Mouse (Mus musculus): Measurements from ENCODE around the gene Reps1. TPM values are rescaled to one million over a fixed set of nuclear protein-coding genes. Genes with fewer than 3 reads are reported as not detected.

Gene Reps1
- total RNA-seq (2022): 10 to 100 TPM; 27.7 to 33.2 (median 30.2) TPM

GRCm38 (mm10) chr10:18055696-18056390, at the start of gene Reps1:
Reps1 (plus strand) TSS chr10:18055861.
- DNase-seq (ENCODE audit: low spot score in 2 of 2): no peak

- peak in 1 of 2 experiments; percentile 18 for DNase-seq (ENCODE audit: low spot score in 2 of 2)
These were observed 48.9 kb upstream of the Reps1 start for GRCm38 (mm10) chr10:18006756-18007155.

GRCm38 (mm10) chr10:18007243-18007642, 48.4 kb upstream of the Reps1 start:
- DNase-seq (ENCODE audit: low spot score in 2 of 2): no peak

GRCm38 (mm10) chr10:18008118-18008517, 47.5 kb upstream of the Reps1 start:
- DNase-seq (ENCODE audit: low spot score in 2 of 2): no peak

GRCm38 (mm10) chr10:18009744-18010143, 45.9 kb upstream of the Reps1 start:
- no peak for DNase-seq (ENCODE audit: low spot score in 2 of 2)

GRCm38 (mm10) chr10:18011761-18012160, 43.9 kb upstream of the Reps1 start:
- no peak for DNase-seq (ENCODE audit: low spot score in 2 of 2)

- DNase-seq (ENCODE audit: low spot score in 2 of 2): no peak
These were observed 35.2 kb upstream of the Reps1 start for GRCm38 (mm10) chr10:18020443-18020842.

GRCm38 (mm10) chr10:18020846-18021245, 34.8 kb upstream of the Reps1 start:
- no peak for DNase-seq (ENCODE audit: low spot score in 2 of 2)

GRCm38 (mm10) chr10:18021576-18022311, 33.9 kb upstream of the Reps1 start:
- DNase-seq (ENCODE audit: low spot score in 2 of 2): no peak

GRCm38 (mm10) chr10:18022312-18022711, 33.3 kb upstream of the Reps1 start:
- DNase-seq (ENCODE audit: low spot score in 2 of 2): peak; percentile 16 to 39

GRCm38 (mm10) chr10:18022741-18023347, 32.8 kb upstream of the Reps1 start, which contains the start of gene Abracl:
Abracl (minus strand) TSS chr10:18023288.
- peak; percentile 37 to 38 for DNase-seq (ENCODE audit: low spot score in 2 of 2)

GRCm38 (mm10) chr10:18034408-18034807, 21.3 kb upstream of the Reps1 start:
- DNase-seq (ENCODE audit: low spot score in 2 of 2): no peak

- no peak for DNase-seq (ENCODE audit: low spot score in 2 of 2)
These were observed 18.8 kb upstream of the Reps1 start for GRCm38 (mm10) chr10:18036849-18037248.

- no peak for DNase-seq (ENCODE audit: low spot score in 2 of 2)
These were observed 9.3 kb upstream of the Reps1 start for GRCm38 (mm10) chr10:18046380-18046779.

- no peak for DNase-seq (ENCODE audit: low spot score in 2 of 2)
These were observed 8.1 kb upstream of the Reps1 start for GRCm38 (mm10) chr10:18047380-18048146.

GRCm38 (mm10) chr10:18055009-18055695, 509 bp upstream of the Reps1 start:
- peak; percentile 72 to 75 for DNase-seq (ENCODE audit: low spot score in 2 of 2)

- DNase-seq (ENCODE audit: low spot score in 2 of 2): no peak
These were observed 707 bp downstream of the Reps1 start for GRCm38 (mm10) chr10:18056391-18056745.

- DNase-seq (ENCODE audit: low spot score in 2 of 2): no peak
These were observed 3.1 kb downstream of the Reps1 start for GRCm38 (mm10) chr10:18058681-18059338.

- DNase-seq (ENCODE audit: low spot score in 2 of 2): no peak
These were observed 4.1 kb downstream of the Reps1 start for GRCm38 (mm10) chr10:18059807-18060206.

GRCm38 (mm10) chr10:18060778-18061177, 5.1 kb downstream of the Reps1 start:
- no peak for DNase-seq (ENCODE audit: low spot score in 2 of 2)

Measured in gastrocnemius, adult 8-10 months (tissue).